Mouse (Mus musculus): Measurements from ENCODE around the gene Rerg. TPM values are rescaled to one million over a fixed set of nuclear protein-coding genes. Genes with fewer than 3 reads are reported as not detected.

Rerg gene
- total RNA-seq, 2 experiments from 2014 or later, result 144 to 165 TPM

- no peak for DNase-seq
Observed at GRCm38 (mm10) chr6:137011187-137011586, 159.1 kb downstream of the Rerg start.

Other genes starting within 250 kb of the Rerg start
- under 1 TPM in 1 of 2 experiments, not detected in 1; 0.26 TPM for gene Erp27, start 248.3 kb downstream of the Rerg start, total RNA-seq (2021)
- not detected for gene Pde6h, start 246.7 kb downstream of the Rerg start, total RNA-seq (2021)
- gene Arhgdib, start 228.6 kb downstream of the Rerg start, total RNA-seq (2021), result 10 to 100 TPM; 20.4 to 24.2 TPM
- 1 to 10 TPM; 1.4 to 1.7 TPM for gene Ptpro, start 81.8 kb upstream of the Rerg start, total RNA-seq (2021)

Measured in adrenal gland, postnatal 36 days (tissue).